Mouse (Mus musculus) embryonic facial prominence, embryonic 11.5 days (tissue): ENCODE results near the gene Naa60. TPM values are rescaled to one million over a fixed set of nuclear protein-coding genes. Genes with fewer than 3 reads are reported as not detected.
"Not testable (repeated sequence)": the region's sequence is repeated elsewhere in the genome, so short reads cannot be mapped to it uniquely, and the experiment has no call there.

Source experiments
- ATAC-seq: fragments of 200-750 bp; cut with Nextera tagmentation; replicated peaks from 2 replicates; pipeline ENCODE4 v1.8.0; 2017; ENCODE audit warnings: low read depth; ENCODE audit not compliant: insufficient number of reproducible peaks, low FRiP score, low TSS enrichment
- DNase-seq: peaks from one replicate; pipeline ENCODE4 v3.0.0-alpha.2; 2015; ENCODE audit warnings: low spot score
- H3K27ac ChIP-seq: fragments of 300-500 bp; sonication (generic); replicated peaks from 2 replicates; pipeline ENCODE4 v1.5.1; 2014; ENCODE audit warnings: mild to moderate bottlenecking, low read depth, low read length, control low read depth
- H3K27me3 ChIP-seq: fragments of 300-500 bp; sonication (generic); 2 replicates; pipeline ENCODE4 v1.6.1; 2014; ENCODE audit warnings: mild to moderate bottlenecking, low read length, moderate library complexity, mixed read lengths; ENCODE audit not compliant: control insufficient read depth, insufficient read depth
- H3K36me3 ChIP-seq: fragments of 300-500 bp; sonication (generic); replicated peaks from 2 replicates; pipeline ENCODE4 v1.6.1; 2014; ENCODE audit warnings: low read depth, mild to moderate bottlenecking, low read length, moderate library complexity, mixed read lengths; ENCODE audit not compliant: control insufficient read depth, insufficient read depth
- H3K4me1 ChIP-seq: fragments of 300-500 bp; sonication (generic); 2 replicates; pipeline ENCODE4 v1.6.1; 2014; ENCODE audit warnings: low read length, mixed read lengths; ENCODE audit not compliant: control insufficient read depth, insufficient read depth
- H3K4me2 ChIP-seq: fragments of 300-500 bp; sonication (generic); 2 replicates; pipeline ENCODE4 v1.6.1; 2014; ENCODE audit warnings: low read depth, mild to moderate bottlenecking, control low read depth, low read length, moderate library complexity
- H3K4me3 ChIP-seq: fragments of 300-500 bp; sonication (generic); 2 replicates; pipeline ENCODE4 v1.5.1; 2014; ENCODE audit warnings: low read depth, low read length, control low read depth
- H3K9ac ChIP-seq: fragments of 300-500 bp; sonication (generic); replicated peaks from 2 replicates; pipeline ENCODE4 v1.6.1; 2014; ENCODE audit warnings: mild to moderate bottlenecking, control low read depth, low read length
- H3K9me3 ChIP-seq: fragments of 300-500 bp; sonication (generic); replicated peaks from 2 replicates; pipeline ENCODE4 v1.6.1; 2016; ENCODE audit warnings: mild to moderate bottlenecking, low read length, inconsistent platforms, mixed read lengths; ENCODE audit not compliant: control insufficient read depth
- WGBS: fragments of 180-500 bp; shearing (Covaris S2); extraction: QIAGEN DNeasy Blood & Tissue Kit; methylation state at CpG from one replicate; pipeline ENCODE4 v1.1.7; 2014; 5-methylcytosine and 5-hydroxymethylcytosine counted together
- polyA plus RNA-seq: library from polyadenylated mRNA; unstranded; fragments of >200 nt; fragmentation: Nextera tagmentation; extraction: Ambion mirVana; gene quantifications from 2 replicates; pipeline ENCODE4 v1.2.1, GENCODE M21; 2014

Naa60 gene
- polyA plus RNA-seq, 1 experiment from 2014 or later = 53.3 TPM

DNA sequence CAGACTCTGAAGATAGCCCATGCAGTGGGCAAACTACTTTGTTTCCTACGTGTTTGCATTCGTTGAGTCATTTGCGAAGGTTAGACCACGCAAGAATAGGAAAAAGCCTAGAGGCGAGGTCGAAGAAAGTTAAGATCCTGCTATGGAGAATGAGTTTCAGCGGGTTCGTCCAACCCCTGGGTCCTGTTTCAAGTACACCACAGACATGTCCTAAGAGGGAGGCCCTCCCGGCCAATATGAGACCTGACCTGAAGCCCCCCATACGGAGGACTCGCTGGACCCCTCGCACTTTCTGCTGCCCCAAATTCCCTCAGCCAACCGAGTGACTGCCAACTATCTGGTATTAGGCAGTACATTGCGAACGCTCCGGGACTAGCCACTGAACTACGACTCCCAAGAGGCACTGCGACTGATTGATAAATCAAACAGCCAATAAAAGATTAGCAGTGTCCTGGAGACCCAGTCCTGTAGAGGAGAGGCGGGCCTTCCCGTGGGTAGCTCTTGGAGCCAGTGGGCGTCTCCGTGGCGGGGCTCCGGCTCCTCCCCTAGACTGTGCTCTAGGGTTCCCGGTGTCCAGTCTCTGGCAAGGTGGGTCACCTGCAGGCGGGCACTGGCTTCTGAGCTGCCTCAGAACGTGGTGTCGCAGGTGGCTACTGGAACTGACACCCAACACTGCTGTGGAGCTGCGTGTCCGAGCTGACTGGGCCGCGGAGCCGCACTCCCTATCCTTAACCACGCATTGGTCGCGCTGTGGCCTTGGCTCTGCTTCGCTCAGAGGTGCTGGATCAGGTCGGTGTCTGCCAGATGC, 25.3 kb upstream of the Naa60 start, which contains the start of gene Zfp174:
Gene Zfp174 (plus strand): TSS at position 558 of the 808 bp plus-strand sequence.
- no peaks in the 10 kb centered on the region for H3K4me1 ChIP-seq
- DNase-seq (peak; percentile 97), ATAC-seq (peak; percentile 100)
- 3% methylated on average over 38 of the region's 38 CpGs for WGBS
- no peak within 1 kb of the TSS for H3K27ac ChIP-seq
- no peaks in the 10 kb centered on the region for H3K9me3 ChIP-seq
- H3K9ac ChIP-seq = peak within 1 kb of the TSS; percentile 72
- peak within 1 kb of the TSS; percentile 64 for H3K4me3 ChIP-seq
- no peaks in the 10 kb centered on the region for H3K27me3 ChIP-seq
- peak within 1 kb of the TSS; percentile 65 for H3K4me2 ChIP-seq
- H3K36me3 ChIP-seq = no peaks in the 10 kb centered on the region

- H3K27me3 ChIP-seq = no peaks in the 10 kb centered on the region
- peak overlapping the region; percentile 44 for H3K4me2 ChIP-seq
- H3K36me3 ChIP-seq = no peaks in the 10 kb centered on the region
- no peaks in the 10 kb centered on the region for H3K9me3 ChIP-seq
- no peak overlapping the region for H3K27ac ChIP-seq
- peak overlapping the region; percentile 64; the same call in 1 of the 2 replicates for H3K4me3 ChIP-seq
- DNase-seq (no peak), ATAC-seq (no peak)
- 69% methylated on average over 4 of the region's 4 CpGs for WGBS
- peak overlapping the region; percentile 6; the same call in 1 of the 2 replicates for H3K9ac ChIP-seq
- no peaks in the 10 kb centered on the region for H3K4me1 ChIP-seq
These were observed 24.3 kb upstream of the Naa60 start for GRCm38 (mm10) chr16:3847871-3848270.

DNA sequence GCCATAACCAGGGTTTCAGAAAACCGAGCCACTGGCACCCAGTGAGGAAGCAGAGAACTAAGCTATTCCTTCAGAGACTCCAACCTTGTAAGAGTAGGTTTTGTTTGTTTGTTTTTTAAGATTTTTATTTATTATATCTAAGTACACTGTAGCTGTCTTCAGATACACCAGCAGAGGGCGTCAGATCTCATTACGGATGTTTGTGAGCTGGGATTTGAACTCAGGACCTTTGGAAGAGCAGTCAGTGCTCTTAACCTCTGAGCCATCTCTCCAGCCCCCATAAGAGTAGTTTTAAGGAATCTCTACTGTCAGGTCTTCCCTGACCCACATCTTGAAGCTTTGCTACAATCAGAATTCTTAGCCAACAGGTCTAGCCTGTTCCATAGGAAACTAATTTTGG, 23.8 kb upstream of the Naa60 start:
- no peak overlapping the region for H3K4me2 ChIP-seq
- no peak overlapping the region for H3K27ac ChIP-seq
- ATAC-seq (no peak), DNase-seq (no peak)
- H3K36me3 ChIP-seq = no peaks in the 10 kb centered on the region
- WGBS = 68% methylated on average over 3 of the region's 3 CpGs
- H3K9me3 ChIP-seq = no peaks in the 10 kb centered on the region
- H3K9ac ChIP-seq = no peak overlapping the region
- no peaks in the 10 kb centered on the region for H3K27me3 ChIP-seq
- H3K4me1 ChIP-seq = no peaks in the 10 kb centered on the region
- H3K4me3 ChIP-seq = no peak overlapping the region

GRCm38 (mm10) chr16:3851301-3851700, 20.9 kb upstream of the Naa60 start:
- H3K9ac ChIP-seq, H3K27me3 ChIP-seq, H3K4me1 ChIP-seq, H3K36me3 ChIP-seq, H3K9me3 ChIP-seq, H3K4me2 ChIP-seq, ATAC-seq, H3K27ac ChIP-seq, H3K4me3 ChIP-seq, DNase-seq: not testable (repeated sequence)
- 84% methylated on average over 13 of the region's 13 CpGs for WGBS

GRCm38 (mm10) chr16:3852586-3852985, 19.6 kb upstream of the Naa60 start:
- Histone ChIP-seq H3K4me2 (no peak overlapping the region), H3K9me3 (no peaks in the 10 kb centered on the region), H3K27ac (no peak overlapping the region), H3K36me3 (no peaks in the 10 kb centered on the region), H3K27me3 (no peaks in the 10 kb centered on the region), H3K4me1 (no peaks in the 10 kb centered on the region), H3K4me3 (no peak overlapping the region), H3K9ac (no peak overlapping the region)
- 31% methylated on average over 12 of the region's 12 CpGs for WGBS
- DNase-seq = no peak
- no peak for ATAC-seq

- WGBS = 64% methylated on average over 11 of the region's 11 CpGs
- Histone ChIP-seq H3K27me3 (no peaks in the 10 kb centered on the region), H3K4me2 (no peak overlapping the region), H3K9me3 (no peaks in the 10 kb centered on the region), H3K36me3 (no peaks in the 10 kb centered on the region), H3K4me1 (no peaks in the 10 kb centered on the region), H3K9ac (no peak overlapping the region), H3K27ac (no peak overlapping the region), H3K4me3 (no peak overlapping the region)
- DNase-seq (no peak), ATAC-seq (no peak)
These were observed 17.6 kb upstream of the Naa60 start for GRCm38 (mm10) chr16:3854437-3855182.

DNA sequence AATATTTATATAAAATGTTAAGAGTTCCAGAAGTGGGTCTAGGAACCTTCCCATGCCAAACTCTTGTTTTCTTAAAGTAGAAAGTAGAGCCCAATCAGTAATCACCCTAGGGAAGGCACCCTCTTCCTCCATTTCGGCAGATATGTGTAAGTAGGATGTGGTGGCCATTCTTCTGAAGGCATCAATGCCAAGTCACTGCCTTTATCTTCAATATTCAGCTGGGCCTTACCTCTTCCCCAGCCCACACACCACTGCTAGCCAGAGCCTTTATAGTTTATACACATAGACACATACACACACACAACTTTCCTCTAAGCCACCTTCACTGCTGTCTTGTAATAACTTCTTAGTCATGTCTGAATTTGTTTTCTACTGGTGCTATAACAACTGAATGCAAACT, 16.4 kb upstream of the Naa60 start:
- Histone ChIP-seq H3K9ac (no peak overlapping the region), H3K4me2 (no peak overlapping the region), H3K36me3 (no peaks in the 10 kb centered on the region), H3K27me3 (no peaks in the 10 kb centered on the region), H3K9me3 (no peaks in the 10 kb centered on the region), H3K4me1 (no peaks in the 10 kb centered on the region), H3K27ac (no peak overlapping the region), H3K4me3 (no peak overlapping the region)
- 83% methylated on average over 1 of the region's 1 CpGs for WGBS
- DNase-seq (no peak), ATAC-seq (no peak)

DNA sequence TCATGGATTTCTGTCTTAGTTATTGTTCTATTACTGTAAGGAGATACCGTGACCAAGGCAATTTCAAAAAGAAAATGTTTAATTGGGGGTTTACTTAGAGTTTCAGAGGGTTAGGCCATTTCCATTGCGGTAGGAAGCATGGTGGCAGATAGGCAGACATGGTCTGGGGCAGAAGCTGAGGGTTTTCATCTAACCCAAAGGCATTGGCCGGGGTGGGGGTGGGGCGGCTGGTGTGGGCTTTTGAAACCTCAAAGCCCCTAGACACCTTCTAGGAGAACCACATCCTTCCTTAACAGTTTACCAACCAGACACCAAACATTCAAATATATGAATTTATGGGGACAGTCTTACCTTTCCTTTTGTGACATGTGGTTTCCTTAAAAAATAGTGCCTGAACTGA, 12.9 kb upstream of the Naa60 start:
- ATAC-seq = no peak
- H3K4me1 ChIP-seq = no peaks in the 10 kb centered on the region
- no peak overlapping the region for H3K9ac ChIP-seq
- H3K36me3 ChIP-seq = no peaks in the 10 kb centered on the region
- no peak overlapping the region for H3K27ac ChIP-seq
- H3K27me3 ChIP-seq = no peaks in the 10 kb centered on the region
- no peaks in the 10 kb centered on the region for H3K9me3 ChIP-seq
- H3K4me3 ChIP-seq = no peak overlapping the region
- DNase-seq = no peak
- no peak overlapping the region for H3K4me2 ChIP-seq
- 89% methylated on average over 4 of the region's 4 CpGs for WGBS
